Mouse (Mus musculus): ENCODE results near the gene Taok3. TPM values are rescaled to one million over a fixed set of nuclear protein-coding genes. Genes with fewer than 3 reads are reported as not detected.

Gene Taok3
- polyA plus RNA-seq, 1 experiment: 11.1 TPM

- H3K27ac ChIP-seq (ENCODE audit: insufficient read depth, low read depth, low read length): no peak overlapping the region
- no peaks in the 10 kb centered on the region for H3K36me3 ChIP-seq (ENCODE audit: control insufficient read depth, insufficient read depth, low read length)
- no peaks in the 10 kb centered on the region for H3K27me3 ChIP-seq (replicated peaks; ENCODE audit: control insufficient read depth, insufficient read depth, low read length)
- TF ChIP-seq CTCF (conservative IDR thresholded peaks at IDR 0.05; ENCODE audit: insufficient read depth, insufficient read length, low read depth, low read length): 0 out of 2 replicates have a peak, but pooled peaks have one; percentile 8
- TF ChIP-seq POLR2A (IDR thresholded peaks at IDR 0.05; ENCODE audit: low read depth, low read length): no peak
- no peak overlapping the region for H3K4me3 ChIP-seq (ENCODE audit: insufficient read depth, low read depth, low read length)
- 97% methylated on average over 6 of the region's 6 CpGs for WGBS
- no peak for DNase-seq
- H3K4me1 ChIP-seq (ENCODE audit: control insufficient read depth, insufficient read depth, low read length): peaks cover 8% of the 10 kb centered on the region; the same call in 1 of the 2 replicates
Observed at GRCm38 (mm10) chr5:117277784-117278183, 157.9 kb downstream of the Taok3 start.

GRCm38 (mm10) chr5:117278809-117279668 is 159.1 kb downstream of the Taok3 start:
- Histone ChIP-seq H3K36me3 (ENCODE audit: control insufficient read depth, insufficient read depth, low read length) (no peaks in the 10 kb centered on the region), H3K27me3 (replicated peaks; ENCODE audit: control insufficient read depth, insufficient read depth, low read length) (no peaks in the 10 kb centered on the region), H3K27ac (ENCODE audit: insufficient read depth, low read depth, low read length) (peak overlapping the region; percentile 65), H3K4me1 (ENCODE audit: control insufficient read depth, insufficient read depth, low read length) (peaks cover 8% of the 10 kb centered on the region; the same call in 1 of the 2 replicates), H3K4me3 (ENCODE audit: insufficient read depth, low read depth, low read length) (no peak overlapping the region)
- WGBS: 42% methylated on average over 15 of the region's 15 CpGs
- peak; percentile 93 for DNase-seq
- TF ChIP-seq POLR2A (IDR thresholded peaks at IDR 0.05; ENCODE audit: low read depth, low read length) (no peak), CTCF (conservative IDR thresholded peaks at IDR 0.05; ENCODE audit: insufficient read depth, insufficient read length, low read depth, low read length) (no peak)

DNA sequence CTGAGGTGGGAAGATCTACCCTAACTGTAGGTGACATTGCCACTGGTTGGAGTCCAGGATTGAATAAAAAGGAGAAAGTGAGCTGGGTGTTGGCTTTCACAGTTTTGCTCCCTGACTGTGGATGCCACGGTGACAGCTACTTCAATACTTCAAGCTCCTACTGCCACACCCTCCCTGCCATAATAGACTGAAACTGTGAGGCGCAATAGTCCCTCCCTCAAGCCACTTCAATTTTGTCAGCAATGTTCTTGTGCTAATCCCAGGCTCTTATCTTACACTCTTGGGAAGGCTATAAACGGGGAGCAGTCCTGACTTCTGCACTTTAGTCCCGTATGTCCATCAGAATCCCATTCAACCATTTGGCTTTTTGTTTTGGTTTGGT is 159.7 kb downstream of the Taok3 start:
- TF ChIP-seq CTCF (conservative IDR thresholded peaks at IDR 0.05; ENCODE audit: insufficient read depth, insufficient read length, low read depth, low read length) (no peak), POLR2A (IDR thresholded peaks at IDR 0.05; ENCODE audit: low read depth, low read length) (no peak)
- Histone ChIP-seq H3K27ac (ENCODE audit: insufficient read depth, low read depth, low read length) (peak overlapping the region; percentile 53; the same call in 1 of the 2 replicates), H3K27me3 (replicated peaks; ENCODE audit: control insufficient read depth, insufficient read depth, low read length) (no peaks in the 10 kb centered on the region), H3K4me1 (ENCODE audit: control insufficient read depth, insufficient read depth, low read length) (peaks cover 8% of the 10 kb centered on the region; the same call in 1 of the 2 replicates), H3K36me3 (ENCODE audit: control insufficient read depth, insufficient read depth, low read length) (no peaks in the 10 kb centered on the region), H3K4me3 (ENCODE audit: insufficient read depth, low read depth, low read length) (no peak overlapping the region)
- WGBS: 70% methylated on average over 4 of the region's 4 CpGs
- DNase-seq: no peak

- no peaks in the 10 kb centered on the region for H3K27me3 ChIP-seq (replicated peaks; ENCODE audit: control insufficient read depth, insufficient read depth, low read length)
- no peak overlapping the region for H3K27ac ChIP-seq (ENCODE audit: insufficient read depth, low read depth, low read length)
- H3K4me3 ChIP-seq (ENCODE audit: insufficient read depth, low read depth, low read length): no peak overlapping the region
- H3K4me1 ChIP-seq (ENCODE audit: control insufficient read depth, insufficient read depth, low read length): peaks cover 13% of the 10 kb centered on the region
- TF ChIP-seq CTCF (conservative IDR thresholded peaks at IDR 0.05; ENCODE audit: insufficient read depth, insufficient read length, low read depth, low read length) (peak; percentile 45; the same call in 1 of the 2 replicates), POLR2A (IDR thresholded peaks at IDR 0.05; ENCODE audit: low read depth, low read length) (no peak)
- WGBS: 87% methylated on average over 10 of the region's 10 CpGs
- DNase-seq: no peak
- no peaks in the 10 kb centered on the region for H3K36me3 ChIP-seq (ENCODE audit: control insufficient read depth, insufficient read depth, low read length)
Observed at GRCm38 (mm10) chr5:117281536-117281935, 161.6 kb downstream of the Taok3 start.

DNA sequence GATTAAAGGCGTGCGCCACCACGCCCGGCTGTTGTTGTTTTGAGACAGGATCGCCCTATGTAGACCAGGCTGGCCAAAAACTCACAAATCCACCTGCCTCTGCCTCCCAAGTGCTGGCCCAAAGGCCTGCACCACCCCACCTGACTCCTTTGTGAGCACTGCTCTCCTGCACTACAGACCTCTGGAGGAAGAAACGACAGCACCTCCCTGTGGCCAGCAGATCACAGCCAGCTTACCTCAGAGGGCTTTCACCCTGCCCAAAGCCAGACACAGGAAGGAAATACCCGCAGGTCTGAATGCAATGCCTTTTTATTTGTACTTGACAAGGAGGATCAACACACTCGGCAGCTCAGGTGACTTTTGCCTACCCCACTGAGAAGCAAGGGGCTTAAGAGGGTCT is 162.4 kb downstream of the Taok3 start:
- TF ChIP-seq CTCF (conservative IDR thresholded peaks at IDR 0.05; ENCODE audit: insufficient read depth, insufficient read length, low read depth, low read length) (0 out of 2 replicates have a peak, but pooled peaks have one; percentile 23), POLR2A (IDR thresholded peaks at IDR 0.05; ENCODE audit: low read depth, low read length) (no peak)
- Histone ChIP-seq H3K4me3 (ENCODE audit: insufficient read depth, low read depth, low read length) (no peak overlapping the region), H3K4me1 (ENCODE audit: control insufficient read depth, insufficient read depth, low read length) (peaks cover 13% of the 10 kb centered on the region), H3K27me3 (replicated peaks; ENCODE audit: control insufficient read depth, insufficient read depth, low read length) (no peaks in the 10 kb centered on the region), H3K36me3 (ENCODE audit: control insufficient read depth, insufficient read depth, low read length) (no peaks in the 10 kb centered on the region), H3K27ac (ENCODE audit: insufficient read depth, low read depth, low read length) (no peak overlapping the region)
- 83% methylated on average over 8 of the region's 8 CpGs for WGBS
- no peak for DNase-seq

DNA sequence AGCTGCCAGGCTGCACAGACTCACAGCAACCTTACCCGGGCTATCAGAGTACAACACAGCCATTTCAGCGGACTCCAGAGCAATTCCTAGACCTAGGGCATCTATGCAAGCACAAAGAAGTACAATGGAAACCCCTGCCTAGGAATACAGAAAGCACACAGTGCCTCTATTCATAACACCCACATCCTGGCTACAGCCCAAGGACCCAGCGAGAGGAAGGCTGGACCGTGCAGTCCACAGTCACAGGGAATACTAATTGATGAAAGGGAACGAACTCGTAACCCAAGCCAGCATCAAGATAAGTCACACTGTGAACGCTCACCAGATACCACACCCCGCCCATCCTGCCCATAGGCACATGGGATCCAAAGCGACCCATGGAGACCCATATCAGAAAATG is 164.1 kb downstream of the Taok3 start:
- no peak for TF ChIP-seq POLR2A (IDR thresholded peaks at IDR 0.05; ENCODE audit: low read depth, low read length)
- TF ChIP-seq CTCF (conservative IDR thresholded peaks at IDR 0.05; ENCODE audit: insufficient read depth, insufficient read length, low read depth, low read length): no peak
- Histone ChIP-seq H3K4me3 (ENCODE audit: insufficient read depth, low read depth, low read length) (no peak overlapping the region), H3K27me3 (replicated peaks; ENCODE audit: control insufficient read depth, insufficient read depth, low read length) (no peaks in the 10 kb centered on the region), H3K36me3 (ENCODE audit: control insufficient read depth, insufficient read depth, low read length) (no peaks in the 10 kb centered on the region), H3K4me1 (ENCODE audit: control insufficient read depth, insufficient read depth, low read length) (peaks cover 18% of the 10 kb centered on the region), H3K27ac (ENCODE audit: insufficient read depth, low read depth, low read length) (no peak overlapping the region)
- 78% methylated on average over 9 of the region's 9 CpGs for WGBS
- no peak for DNase-seq

DNA sequence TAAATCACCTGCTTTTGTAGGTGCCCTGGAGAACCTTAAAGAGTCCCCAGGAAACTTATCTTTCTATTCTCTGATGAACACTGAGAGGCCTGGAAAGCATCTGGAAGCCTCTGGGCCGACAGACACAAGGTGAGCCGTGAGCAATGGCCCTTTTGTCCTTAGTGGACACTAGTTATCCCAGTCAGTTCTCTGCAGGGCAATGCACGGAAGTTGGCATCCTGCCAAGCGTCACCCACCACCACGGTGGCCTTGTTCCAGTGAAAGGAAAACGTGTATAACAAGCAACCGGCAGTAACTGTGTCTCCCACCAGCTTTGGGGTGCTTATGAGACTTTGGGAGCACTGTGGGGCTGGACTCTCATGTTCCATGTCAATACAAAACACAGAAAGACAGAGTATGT is 164.8 kb downstream of the Taok3 start:
- H3K36me3 ChIP-seq (ENCODE audit: control insufficient read depth, insufficient read depth, low read length): no peaks in the 10 kb centered on the region
- H3K4me3 ChIP-seq (ENCODE audit: insufficient read depth, low read depth, low read length): no peak overlapping the region
- 39% methylated on average over 7 of the region's 7 CpGs for WGBS
- no peak for TF ChIP-seq CTCF (conservative IDR thresholded peaks at IDR 0.05; ENCODE audit: insufficient read depth, insufficient read length, low read depth, low read length)
- peaks cover 12% of the 10 kb centered on the region for H3K4me1 ChIP-seq (ENCODE audit: control insufficient read depth, insufficient read depth, low read length)
- H3K27ac ChIP-seq (ENCODE audit: insufficient read depth, low read depth, low read length): no peak overlapping the region
- H3K27me3 ChIP-seq (replicated peaks; ENCODE audit: control insufficient read depth, insufficient read depth, low read length): no peaks in the 10 kb centered on the region
- no peak for DNase-seq

Data from kidney, adult 2 months (tissue).